Mouse (Mus musculus) forebrain, embryonic 14.5 days (tissue): ENCODE results near the gene Wbp4. TPM values are rescaled to one million over a fixed set of nuclear protein-coding genes. Genes with fewer than 3 reads are reported as not detected.

Experiments
- ATAC-seq: fragments of 200-750 bp; cut with Nextera tagmentation; 2 replicates; pipeline ENCODE4 v1.8.0; 2017; ENCODE audit warnings: mild to moderate bottlenecking, moderate library complexity
- DNase-seq: peaks from one replicate; pipeline ENCODE4 v3.0.0-alpha.2; 2015; ENCODE audit warnings: low spot score
- H3K27ac ChIP-seq: fragments of 300-500 bp; sonication (generic); 2 replicates; pipeline ENCODE4 v1.5.1; 2014; ENCODE audit warnings: low read depth, mild to moderate bottlenecking, control low read depth, low read length, moderate library complexity
- H3K27me3 ChIP-seq: fragments of 300-500 bp; sonication (generic); replicated peaks from 2 replicates; pipeline ENCODE4 v1.6.1; 2014; ENCODE audit warnings: low read length, control low read depth, mixed read lengths; ENCODE audit not compliant: control insufficient read depth, insufficient read depth
- H3K36me3 ChIP-seq: fragments of 300-500 bp; sonication (generic); 2 replicates; pipeline ENCODE4 v1.6.1; 2014; ENCODE audit warnings: low read length, control low read depth; ENCODE audit not compliant: control insufficient read depth, insufficient read depth
- H3K4me1 ChIP-seq: fragments of 300-500 bp; sonication (generic); 2 replicates; pipeline ENCODE4 v1.6.1; 2014; ENCODE audit warnings: antibody characterized with exemption, low read length, control low read depth; ENCODE audit not compliant: control insufficient read depth, insufficient read depth
- H3K4me2 ChIP-seq: fragments of 300-500 bp; sonication (generic); 2 replicates; pipeline ENCODE4 v1.6.1; 2014; ENCODE audit warnings: mild to moderate bottlenecking, control low read depth, low read length
- H3K4me3 ChIP-seq: fragments of 300-500 bp; sonication (generic); 2 replicates; pipeline ENCODE4 v1.5.1; 2014; ENCODE audit warnings: low read depth, low read length, control low read depth
- H3K9ac ChIP-seq: fragments of 300-500 bp; sonication (generic); 2 replicates; pipeline ENCODE4 v1.6.1; 2014; ENCODE audit warnings: mild to moderate bottlenecking, low read length, control low read depth, moderate library complexity
- H3K9me3 ChIP-seq: fragments of 300-500 bp; sonication (generic); replicated peaks from 2 replicates; pipeline ENCODE4 v1.6.1; 2016; ENCODE audit warnings: low read length, control low read depth, mixed read lengths; ENCODE audit not compliant: control insufficient read depth
- WGBS: fragments of 180-500 bp; shearing (Covaris S2); extraction: QIAGEN DNeasy Blood & Tissue Kit; methylation state at CpG from one replicate; pipeline ENCODE4 v1.1.7; 2014; 5-methylcytosine and 5-hydroxymethylcytosine counted together
- polyA plus RNA-seq: library from polyadenylated mRNA; unstranded; fragments of >200 nt; fragmentation: Nextera tagmentation; extraction: Ambion mirVana; gene quantifications from 2 replicates; pipeline ENCODE4 v1.2.1, GENCODE M21; 2014

Wbp4 gene
- polyA plus RNA-seq, 1 experiment from 2014 or later = 43.9 TPM

GRCm38 (mm10) chr14:79520612-79521011 lies 39.3 kb upstream of the Wbp4 start:
- ATAC-seq (no peak), DNase-seq (no peak)
- H3K36me3 ChIP-seq = no peaks in the 10 kb centered on the region
- H3K27me3 ChIP-seq = no peaks in the 10 kb centered on the region
- no peak overlapping the region for H3K27ac ChIP-seq
- H3K9ac ChIP-seq = no peak overlapping the region
- H3K4me1 ChIP-seq = no peaks in the 10 kb centered on the region
- H3K4me3 ChIP-seq = no peak overlapping the region
- no peak overlapping the region for H3K4me2 ChIP-seq
- no peaks in the 10 kb centered on the region for H3K9me3 ChIP-seq

- no peak overlapping the region for H3K4me3 ChIP-seq
- no peak for DNase-seq
- ATAC-seq = no peak
- no peaks in the 10 kb centered on the region for H3K27me3 ChIP-seq
- H3K9me3 ChIP-seq = no peaks in the 10 kb centered on the region
- 8% methylated on average over 1 of the region's 1 CpGs for WGBS
- H3K36me3 ChIP-seq = no peaks in the 10 kb centered on the region
- H3K27ac ChIP-seq = no peak overlapping the region
- no peak overlapping the region for H3K4me2 ChIP-seq
- no peak overlapping the region for H3K9ac ChIP-seq
- H3K4me1 ChIP-seq = no peaks in the 10 kb centered on the region
Measured at GRCm38 (mm10) chr14:79519663-79519975, 38.3 kb upstream of the Wbp4 start.

- 53% methylated on average over 19 of the region's 19 CpGs for WGBS
- no peak overlapping the region for H3K4me3 ChIP-seq
- no peaks in the 10 kb centered on the region for H3K4me1 ChIP-seq
- H3K9ac ChIP-seq = no peak overlapping the region
- ATAC-seq (no peak), DNase-seq (peak; percentile 4)
- no peaks in the 10 kb centered on the region for H3K9me3 ChIP-seq
- H3K27ac ChIP-seq = no peak overlapping the region
- no peaks in the 10 kb centered on the region for H3K36me3 ChIP-seq
- H3K27me3 ChIP-seq = no peaks in the 10 kb centered on the region
- H3K4me2 ChIP-seq = no peak overlapping the region
Measured at GRCm38 (mm10) chr14:79518761-79519662, 37.7 kb upstream of the Wbp4 start.

GRCm38 (mm10) chr14:79518123-79518522 lies 36.8 kb upstream of the Wbp4 start:
- no peak overlapping the region for H3K9ac ChIP-seq
- WGBS = 87% methylated on average over 2 of the region's 2 CpGs
- H3K4me2 ChIP-seq = no peak overlapping the region
- H3K27me3 ChIP-seq = no peaks in the 10 kb centered on the region
- ATAC-seq (no peak), DNase-seq (no peak)
- no peaks in the 10 kb centered on the region for H3K9me3 ChIP-seq
- H3K4me1 ChIP-seq = no peaks in the 10 kb centered on the region
- no peaks in the 10 kb centered on the region for H3K36me3 ChIP-seq
- H3K27ac ChIP-seq = no peak overlapping the region
- H3K4me3 ChIP-seq = no peak overlapping the region

- Histone ChIP-seq H3K27me3 (no peaks in the 10 kb centered on the region), H3K4me3 (no peak overlapping the region), H3K4me2 (no peak overlapping the region), H3K27ac (no peak overlapping the region), H3K36me3 (no peaks in the 10 kb centered on the region), H3K9me3 (no peaks in the 10 kb centered on the region), H3K9ac (no peak overlapping the region), H3K4me1 (no peaks in the 10 kb centered on the region)
- DNase-seq (no peak), ATAC-seq (no peak)
- WGBS = 94% methylated on average over 8 of the region's 8 CpGs
Measured at GRCm38 (mm10) chr14:79517185-79517740, 35.9 kb upstream of the Wbp4 start.

GRCm38 (mm10) chr14:79516751-79517150 lies 35.4 kb upstream of the Wbp4 start:
- Histone ChIP-seq H3K4me3 (no peak overlapping the region), H3K27me3 (no peaks in the 10 kb centered on the region), H3K27ac (no peak overlapping the region), H3K36me3 (no peaks in the 10 kb centered on the region), H3K4me1 (no peaks in the 10 kb centered on the region), H3K4me2 (no peak overlapping the region), H3K9ac (no peak overlapping the region), H3K9me3 (no peaks in the 10 kb centered on the region)
- WGBS = 79% methylated on average over 2 of the region's 2 CpGs
- ATAC-seq = no peak
- DNase-seq = no peak

- WGBS = 70% methylated on average over 5 of the region's 5 CpGs
- Histone ChIP-seq H3K4me2 (no peak overlapping the region), H3K4me3 (no peak overlapping the region), H3K27ac (no peak overlapping the region), H3K4me1 (no peaks in the 10 kb centered on the region), H3K9me3 (no peaks in the 10 kb centered on the region), H3K9ac (no peak overlapping the region), H3K36me3 (no peaks in the 10 kb centered on the region), H3K27me3 (no peaks in the 10 kb centered on the region)
- DNase-seq (no peak), ATAC-seq (no peak)
Measured at GRCm38 (mm10) chr14:79516243-79516610, 34.9 kb upstream of the Wbp4 start.

GRCm38 (mm10) chr14:79515511-79516242 lies 34.4 kb upstream of the Wbp4 start:
- Histone ChIP-seq H3K27me3 (no peaks in the 10 kb centered on the region), H3K27ac (no peak overlapping the region), H3K4me3 (no peak overlapping the region), H3K4me1 (no peaks in the 10 kb centered on the region), H3K9me3 (no peaks in the 10 kb centered on the region), H3K9ac (no peak overlapping the region), H3K4me2 (no peak overlapping the region), H3K36me3 (no peaks in the 10 kb centered on the region)
- DNase-seq (no peak), ATAC-seq (no peak)
- WGBS = 73% methylated on average over 8 of the region's 8 CpGs

- H3K9ac ChIP-seq = no peak overlapping the region
- no peak for ATAC-seq
Measured at GRCm38 (mm10) chr14:79515100-79515499, 33.8 kb upstream of the Wbp4 start.

More at GRCm38 (mm10) chr14:79515100-79515499, 33.8 kb upstream of the Wbp4 start:
- 80% methylated on average over 8 of the region's 8 CpGs for WGBS
- Histone ChIP-seq H3K4me1 (no peaks in the 10 kb centered on the region), H3K27me3 (no peaks in the 10 kb centered on the region), H3K4me2 (no peak overlapping the region), H3K9me3 (no peaks in the 10 kb centered on the region), H3K4me3 (no peak overlapping the region), H3K27ac (no peak overlapping the region), H3K36me3 (no peaks in the 10 kb centered on the region)
- no peak for DNase-seq
